Mouse (Mus musculus): Measurements from ENCODE around the gene Fam160b1.

Gene Fam160b1

GRCm38 (mm10) chr19:57343860-57344259, 16.6 kb upstream of the Fam160b1 start:
- no peak for DNase-seq (ENCODE audit: inconsistent age in 2 of 2, low spot score in 1 of 2)

- no peak for DNase-seq (ENCODE audit: inconsistent age in 2 of 2, low spot score in 1 of 2)
Measured at GRCm38 (mm10) chr19:57344678-57345077, 15.8 kb upstream of the Fam160b1 start.

GRCm38 (mm10) chr19:57349096-57349495, 11.4 kb upstream of the Fam160b1 start:
- DNase-seq (ENCODE audit: inconsistent age in 2 of 2, low spot score in 1 of 2): no peak

- DNase-seq (ENCODE audit: inconsistent age in 2 of 2, low spot score in 1 of 2): no peak
Measured at GRCm38 (mm10) chr19:57352337-57352935, 8.0 kb upstream of the Fam160b1 start.

- DNase-seq (ENCODE audit: inconsistent age in 2 of 2, low spot score in 1 of 2): no peak
Measured at GRCm38 (mm10) chr19:57353228-57353627, 7.3 kb upstream of the Fam160b1 start.

GRCm38 (mm10) chr19:57354050-57354449, 6.4 kb upstream of the Fam160b1 start:
- DNase-seq (ENCODE audit: inconsistent age in 2 of 2, low spot score in 1 of 2): no peak

GRCm38 (mm10) chr19:57354715-57355114, 5.8 kb upstream of the Fam160b1 start:
- no peak for DNase-seq (ENCODE audit: inconsistent age in 2 of 2, low spot score in 1 of 2)

- no peak for DNase-seq (ENCODE audit: inconsistent age in 2 of 2, low spot score in 1 of 2)
Measured at GRCm38 (mm10) chr19:57355451-57356251, 4.8 kb upstream of the Fam160b1 start.

GRCm38 (mm10) chr19:57356273-57356672, 4.2 kb upstream of the Fam160b1 start:
- DNase-seq (ENCODE audit: inconsistent age in 2 of 2, low spot score in 1 of 2): no peak

- DNase-seq (ENCODE audit: inconsistent age in 2 of 2, low spot score in 1 of 2): no peak
Measured at GRCm38 (mm10) chr19:57357244-57357643, 3.2 kb upstream of the Fam160b1 start.

- no peak for DNase-seq (ENCODE audit: inconsistent age in 2 of 2, low spot score in 1 of 2)
Measured at GRCm38 (mm10) chr19:57357811-57358210, 2.7 kb upstream of the Fam160b1 start.

GRCm38 (mm10) chr19:57358322-57358721, 2.2 kb upstream of the Fam160b1 start:
- peak; percentile 75 to 85 for DNase-seq (ENCODE audit: inconsistent age in 2 of 2, low spot score in 1 of 2)

- peak in 1 of 2 experiments; percentile 44 for DNase-seq (ENCODE audit: inconsistent age in 2 of 2, low spot score in 1 of 2)
Measured at GRCm38 (mm10) chr19:57358836-57359598, 1.5 kb upstream of the Fam160b1 start.

GRCm38 (mm10) chr19:57359701-57360326, 666 bp upstream of the Fam160b1 start:
- DNase-seq (ENCODE audit: inconsistent age in 2 of 2, low spot score in 1 of 2): peak in 1 of 2 experiments; percentile 47

- DNase-seq (ENCODE audit: inconsistent age in 2 of 2, low spot score in 1 of 2): peak; percentile 82 to 93
Measured at GRCm38 (mm10) chr19:57361131-57361938, 855 bp downstream of the Fam160b1 start.

GRCm38 (mm10) chr19:57361939-57362307, 1.4 kb downstream of the Fam160b1 start:
- DNase-seq (ENCODE audit: inconsistent age in 2 of 2, low spot score in 1 of 2): peak in 1 of 2 experiments; percentile 58

- DNase-seq (ENCODE audit: inconsistent age in 2 of 2, low spot score in 1 of 2): peak in 1 of 2 experiments; percentile 76
Measured at GRCm38 (mm10) chr19:57362586-57362985, 2.1 kb downstream of the Fam160b1 start.

GRCm38 (mm10) chr19:57363076-57363475, 2.6 kb downstream of the Fam160b1 start:
- peak in 1 of 2 experiments; percentile 59 for DNase-seq (ENCODE audit: inconsistent age in 2 of 2, low spot score in 1 of 2)

- DNase-seq (ENCODE audit: inconsistent age in 2 of 2, low spot score in 1 of 2): peak in 1 of 2 experiments; percentile 54
Measured at GRCm38 (mm10) chr19:57363538-57363937, 3.1 kb downstream of the Fam160b1 start.

GRCm38 (mm10) chr19:57364942-57365673, 4.6 kb downstream of the Fam160b1 start:
- peak; percentile 57 to 74 for DNase-seq (ENCODE audit: inconsistent age in 2 of 2, low spot score in 1 of 2)

All from adrenal gland, adult (tissue).